Mouse (Mus musculus) WW6 (cell line): ENCODE data around the gene Psmd6.

Experiments used
- DNase-seq: peaks from one replicate; pipeline ENCODE4 v3.0.0-alpha.2; 2013; ENCODE audit warnings: low read depth, low spot score

The Psmd6 gene

GRCm38 (mm10) chr14:14064486-14065141 is 56.2 kb downstream of the Psmd6 start:
- no peak for DNase-seq

- no peak for DNase-seq
Observed at GRCm38 (mm10) chr14:14063382-14063781, 57.4 kb downstream of the Psmd6 start.

DNA sequence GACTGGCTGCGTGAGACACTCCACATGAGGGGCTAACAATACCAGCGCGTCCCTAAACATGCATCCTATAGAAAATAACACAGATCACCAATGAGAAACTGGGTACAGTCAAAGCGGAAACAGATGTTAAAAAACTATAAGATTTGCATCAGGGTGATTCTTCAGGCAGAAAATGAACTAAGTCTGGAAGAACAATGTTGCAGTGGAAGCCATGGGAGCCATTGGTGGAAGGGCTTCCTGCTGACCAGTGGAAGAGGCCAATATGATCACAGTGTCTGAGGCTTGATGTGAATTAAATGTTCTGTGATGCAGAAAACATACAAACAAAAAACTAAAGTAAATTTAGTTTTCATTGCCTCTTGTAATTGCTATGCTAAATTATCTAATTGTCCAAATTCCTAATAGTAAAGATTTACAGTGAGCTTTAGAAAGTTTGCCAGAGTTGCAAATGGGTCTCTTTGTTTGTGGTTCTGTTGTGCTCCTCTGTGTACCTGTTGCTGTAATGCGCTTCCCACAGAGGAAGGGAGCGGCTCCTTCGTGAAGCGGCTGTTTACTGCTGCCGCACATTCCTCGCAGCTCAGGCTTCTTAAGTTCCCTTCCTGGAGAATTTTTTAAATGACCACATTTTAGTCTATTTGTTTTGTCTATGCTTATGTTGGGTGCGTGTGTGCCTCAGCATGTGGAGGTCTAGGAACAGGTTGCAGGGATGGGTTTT is 58.1 kb downstream of the Psmd6 start:
- DNase-seq: no peak
